Mouse (Mus musculus) granulocyte monocyte progenitor cell, adult 5-6 weeks (primary cell): Measurements from ENCODE around the gene Zfp786. TPM values are rescaled to one million over a fixed set of nuclear protein-coding genes. Genes with fewer than 3 reads are reported as not detected.

Experiments used
- ATAC-seq: replicated peaks from 2 replicates; pipeline ENCODE4 v1.8.0; 2016; ENCODE audit warnings: mild to moderate bottlenecking, moderate TSS enrichment, inconsistent platforms; ENCODE audit not compliant: poor library complexity, severe bottlenecking
- total RNA-seq, 2 experiments: library from RNA; stranded (forward) in 1 of 2; stranded (reverse) in 1 of 2; fragments of 200-712, 200-1000 nt in 1 of 2; fragments of >200 nt in 1 of 2; fragmentation: Nextera tagmentation in 1 of 2; gene quantifications; 2 replicates each; pipeline ENCODE4 v1.2.3; 2014 to 2017

Gene Zfp786
- total RNA-seq, 2 experiments from 2014 or later = 2.0 to 11.2 TPM

- ATAC-seq = no peak
Observed at GRCm38 (mm10) chr6:47824241-47824640, 6.4 kb downstream of the Zfp786 start.

GRCm38 (mm10) chr6:47821776-47822175, 8.9 kb downstream of the Zfp786 start:
- ATAC-seq = no peak

- no peak for ATAC-seq
Observed at GRCm38 (mm10) chr6:47821236-47821635, 9.4 kb downstream of the Zfp786 start.

GRCm38 (mm10) chr6:47819626-47820325, 10.9 kb downstream of the Zfp786 start:
- no peak for ATAC-seq

GRCm38 (mm10) chr6:47818721-47819120, 11.9 kb downstream of the Zfp786 start:
- no peak for ATAC-seq

- no peak for ATAC-seq
Observed at GRCm38 (mm10) chr6:47816151-47816550, 14.5 kb downstream of the Zfp786 start.

DNA sequence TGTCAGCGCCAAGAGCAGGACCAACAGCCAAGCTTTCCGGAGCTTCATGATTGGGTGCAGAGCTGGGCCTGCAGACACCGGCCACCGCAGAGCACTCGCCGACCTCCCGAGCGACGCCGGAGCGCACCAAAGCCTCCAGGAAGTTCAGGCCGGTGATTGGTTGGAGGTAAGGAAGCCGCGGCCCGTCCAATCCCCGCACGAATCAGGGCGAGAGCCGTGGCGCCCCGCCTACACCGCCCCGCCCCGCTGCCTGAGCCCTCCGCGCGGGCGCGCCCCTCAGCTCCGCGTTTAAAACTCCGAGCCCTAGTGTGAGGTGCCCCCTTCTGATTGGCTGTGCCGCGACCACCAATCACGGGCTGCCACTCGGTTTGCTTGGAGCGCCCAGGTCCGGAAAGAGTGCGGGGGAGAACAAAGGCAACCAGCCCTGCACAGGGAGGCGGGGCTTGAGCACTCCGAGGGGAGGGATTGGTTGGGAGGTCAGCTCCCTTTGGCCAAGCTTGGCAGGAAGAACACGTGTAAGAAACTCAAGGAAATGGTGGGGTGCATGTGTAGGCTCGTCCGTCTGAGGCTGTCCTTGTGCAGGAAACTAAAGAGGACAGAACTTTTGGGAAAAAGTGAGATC, 17.3 kb downstream of the Zfp786 start, which contains the start of gene Pdia4:
TSS of gene Pdia4 (minus strand) at position 174 of the 622 bp plus-strand sequence.
- ATAC-seq = peak; percentile 92

DNA sequence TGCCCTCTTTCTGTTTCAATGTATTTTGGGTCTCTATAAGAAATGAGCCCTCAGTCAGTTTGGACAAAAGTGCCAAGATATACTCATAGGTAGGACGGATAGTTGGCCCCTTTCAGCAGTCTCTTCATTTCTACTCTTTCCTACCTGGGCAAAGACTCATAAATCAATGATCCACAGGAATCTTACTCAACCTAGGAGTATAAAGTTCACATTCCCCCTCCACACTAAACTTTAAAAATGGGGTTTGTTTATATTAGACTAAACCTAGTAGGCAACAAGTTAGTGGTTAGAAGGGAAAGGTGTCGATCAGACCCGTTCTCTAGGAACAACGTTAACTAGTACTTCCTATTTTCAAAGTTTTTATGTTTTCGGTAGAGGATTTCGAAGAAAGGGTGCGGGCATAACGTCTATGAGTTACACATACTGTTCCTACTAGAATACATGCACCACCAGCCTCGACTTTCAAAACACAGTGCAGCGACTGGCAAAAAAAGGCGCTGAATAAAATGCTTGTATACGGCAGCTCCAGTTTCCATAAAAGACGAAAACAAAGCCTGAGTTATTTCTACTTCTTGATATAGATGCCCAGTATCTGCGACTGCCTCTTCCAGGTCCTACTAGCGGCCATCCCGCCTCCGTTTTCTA, 18.3 kb downstream of the Zfp786 start:
- no peak for ATAC-seq

DNA sequence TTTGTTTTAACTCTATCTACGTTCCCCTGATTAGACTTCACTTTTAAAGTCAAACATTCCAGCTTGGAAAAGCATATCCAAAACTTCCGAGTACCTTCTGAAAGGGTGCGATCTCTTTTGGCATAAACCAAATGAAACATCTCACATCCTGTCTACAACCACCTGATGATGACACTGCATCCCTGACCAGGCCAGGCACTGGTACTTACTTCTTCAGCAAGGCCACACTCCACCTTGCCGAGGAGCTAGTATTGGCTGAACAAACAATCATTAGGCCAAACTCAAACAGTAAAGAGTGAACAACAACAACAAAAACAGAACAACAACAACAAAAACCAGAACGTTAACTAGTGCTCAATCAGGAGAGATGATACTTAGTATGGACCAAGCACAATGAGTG, 19.3 kb downstream of the Zfp786 start:
- no peak for ATAC-seq

- ATAC-seq = no peak
Observed at GRCm38 (mm10) chr6:47810181-47810580, 20.5 kb downstream of the Zfp786 start.

DNA sequence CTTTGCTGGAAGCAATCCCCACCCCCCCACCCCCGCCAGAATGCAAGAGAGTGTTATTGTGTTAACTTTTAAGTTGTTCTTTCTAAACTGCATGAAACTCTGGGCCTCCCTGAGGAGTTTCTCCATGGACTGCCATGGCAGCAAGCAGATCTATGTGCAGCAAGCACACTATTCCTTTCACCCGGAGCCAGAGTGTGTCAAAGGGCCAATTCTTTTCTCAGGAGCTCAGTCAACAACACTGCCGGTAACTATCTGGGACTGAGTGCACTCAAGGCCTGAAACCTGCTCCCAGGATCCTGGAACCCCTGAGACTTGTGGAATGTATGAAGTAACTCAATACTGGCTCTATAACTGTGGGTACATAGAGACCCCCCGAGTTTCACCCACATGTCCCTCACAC, 21.6 kb downstream of the Zfp786 start:
- ATAC-seq = no peak

- no peak for ATAC-seq
Observed at GRCm38 (mm10) chr6:47808545-47808944, 22.1 kb downstream of the Zfp786 start.

GRCm38 (mm10) chr6:47807419-47807818, 23.2 kb downstream of the Zfp786 start:
- no peak for ATAC-seq

DNA sequence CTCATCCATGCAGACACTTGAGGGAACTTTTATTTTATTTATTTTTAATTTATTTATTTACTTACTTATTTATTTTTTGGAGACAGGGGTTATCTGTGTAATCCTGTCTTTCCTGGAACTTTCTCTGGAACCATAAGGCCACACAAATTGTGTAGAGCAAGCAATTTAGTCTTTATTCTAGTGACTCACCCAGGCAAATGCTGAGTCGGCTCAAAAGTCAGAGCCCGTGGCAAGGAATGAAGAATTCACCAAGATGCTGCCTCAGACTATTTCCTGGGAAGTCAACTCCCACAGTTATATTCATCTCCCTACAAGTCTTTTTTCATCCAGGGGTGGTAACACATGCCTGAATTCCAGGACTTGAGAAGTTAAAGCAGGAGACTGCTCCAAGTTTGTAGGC, 25.1 kb downstream of the Zfp786 start:
- no peak for ATAC-seq

GRCm38 (mm10) chr6:47799079-47799478, 31.6 kb downstream of the Zfp786 start:
- peak; percentile 90 for ATAC-seq

- no peak for ATAC-seq
Observed at GRCm38 (mm10) chr6:47794106-47794830, 36.4 kb downstream of the Zfp786 start.

- ATAC-seq = no peak
Observed at GRCm38 (mm10) chr6:47793284-47793683, 37.4 kb downstream of the Zfp786 start.

- no peak for ATAC-seq
Observed at GRCm38 (mm10) chr6:47792533-47792932, 38.1 kb downstream of the Zfp786 start.

DNA sequence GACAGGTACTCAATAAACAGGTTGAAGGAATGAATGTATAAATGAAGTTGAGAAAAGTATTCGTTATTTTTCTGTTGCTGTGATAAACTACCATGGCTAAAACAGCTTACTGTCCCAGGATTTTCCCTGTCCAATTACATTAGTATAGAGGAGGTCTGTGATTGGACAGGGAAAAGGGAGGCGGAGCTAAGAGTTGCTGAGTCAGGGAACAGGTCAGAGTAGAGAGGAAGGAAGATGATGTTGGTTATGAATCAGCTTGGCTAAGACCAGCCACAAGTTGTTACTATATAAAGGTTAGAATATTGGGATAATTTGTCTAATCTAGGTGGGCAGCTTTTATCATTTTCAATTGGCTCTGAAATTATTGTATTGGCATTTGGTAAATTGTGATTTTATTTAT, 39.9 kb downstream of the Zfp786 start:
- peak; percentile 41 for ATAC-seq

DNA sequence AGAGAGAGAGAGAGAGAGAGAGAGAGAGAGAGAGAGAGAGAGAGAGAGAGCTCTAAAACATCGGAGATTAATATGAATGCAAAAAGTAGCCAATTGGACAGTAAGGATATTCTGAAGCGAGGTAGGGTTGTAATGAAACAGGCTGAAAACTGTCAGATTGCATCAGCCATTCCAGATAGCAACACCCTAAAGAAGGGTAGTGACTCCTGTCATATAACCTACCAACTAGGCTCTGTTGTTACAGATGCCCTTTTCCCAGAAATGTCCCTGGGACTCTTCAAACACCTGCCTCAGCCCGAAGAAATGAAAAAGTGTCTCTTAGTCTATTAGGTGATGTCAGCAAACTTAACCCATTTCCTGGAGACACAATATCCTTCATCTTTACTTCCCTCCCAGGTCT, 41.8 kb downstream of the Zfp786 start:
- no peak for ATAC-seq
